Mouse (Mus musculus) intestine, embryonic 14.5 days (tissue): ENCODE data around the gene Csad. TPM values are rescaled to one million over a fixed set of nuclear protein-coding genes. Genes with fewer than 3 reads are reported as not detected.
A peak's percentile ranks its signal among the peaks of the same experiment; 100 is the strongest.

Experiments
- ATAC-seq: fragments of 200-750 bp; cut with Nextera tagmentation; replicated peaks from 2 replicates; pipeline ENCODE4 v1.8.0; 2017; ENCODE audit warnings: low read depth, moderate number of reproducible peaks, moderate TSS enrichment, moderate library complexity; ENCODE audit not compliant: low FRiP score, low TSS enrichment
- DNase-seq: peaks from one replicate; pipeline ENCODE4 v3.0.0-alpha.2; 2018; ENCODE audit warnings: low spot score
- H3K27ac ChIP-seq: fragments of 300-500 bp; sonication (generic); 2 replicates; pipeline ENCODE4 v1.5.1; 2014; ENCODE audit warnings: low read depth, mild to moderate bottlenecking, control low read depth
- H3K27me3 ChIP-seq: fragments of 300-500 bp; sonication (generic); replicated peaks from 2 replicates; pipeline ENCODE4 v1.6.1; 2014; ENCODE audit warnings: low read length, control low read depth; ENCODE audit not compliant: control insufficient read depth, insufficient read depth
- H3K36me3 ChIP-seq: fragments of 300-500 bp; sonication (generic); 2 replicates; pipeline ENCODE4 v1.6.1; 2014; ENCODE audit warnings: low read length, control low read depth; ENCODE audit not compliant: control insufficient read depth, insufficient read depth
- H3K4me1 ChIP-seq: fragments of 300-500 bp; sonication (generic); replicated peaks from 2 replicates; pipeline ENCODE4 v1.6.1; 2014; ENCODE audit warnings: low read length, control low read depth, mixed read lengths; ENCODE audit not compliant: control insufficient read depth, insufficient read depth
- H3K4me2 ChIP-seq: fragments of 300-500 bp; sonication (generic); 2 replicates; pipeline ENCODE4 v1.6.1; 2014; ENCODE audit warnings: low read length
- H3K4me3 ChIP-seq: fragments of 300-500 bp; sonication (generic); 2 replicates; pipeline ENCODE4 v1.5.1; 2014; ENCODE audit warnings: low read depth, low read length, control low read depth, mixed read lengths
- H3K9ac ChIP-seq: fragments of 300-500 bp; sonication (generic); 2 replicates; pipeline ENCODE4 v1.6.1; 2014; ENCODE audit warnings: mild to moderate bottlenecking, low read length
- H3K9me3 ChIP-seq: fragments of 300-500 bp; sonication (generic); 2 replicates; pipeline ENCODE4 v1.6.1; 2016; ENCODE audit warnings: low read length, control low read depth; ENCODE audit not compliant: control insufficient read depth
- WGBS: fragments of 180-500 bp; shearing (Covaris S2); extraction: QIAGEN DNeasy Blood & Tissue Kit; methylation state at CpG from one replicate; pipeline ENCODE4 v1.1.7; 2014; 5-methylcytosine and 5-hydroxymethylcytosine counted together
- polyA plus RNA-seq: library from polyadenylated mRNA; unstranded; fragments of >200 nt; fragmentation: Nextera tagmentation; extraction: Ambion mirVana; gene quantifications from 2 replicates; pipeline ENCODE4 v1.2.1, GENCODE M21; 2014

The Csad gene
- polyA plus RNA-seq, 1 experiment from 2014 or later = 52.3 TPM

- no peaks in the 10 kb centered on the region for H3K9me3 ChIP-seq
- H3K27ac ChIP-seq = no peak overlapping the region
- no peak overlapping the region for H3K4me2 ChIP-seq
- ATAC-seq (no peak), DNase-seq (no peak)
- no peak overlapping the region for H3K9ac ChIP-seq
- peaks cover 24% of the 10 kb centered on the region for H3K27me3 ChIP-seq
- WGBS = 92% methylated on average over 5 of the region's 5 CpGs
- H3K4me1 ChIP-seq = peaks cover 17% of the 10 kb centered on the region; the same call in 1 of the 2 replicates
- no peak overlapping the region for H3K4me3 ChIP-seq
- H3K36me3 ChIP-seq = no peaks in the 10 kb centered on the region
These were observed 63.4 kb downstream of the Csad start for GRCm38 (mm10) chr15:102141120-102141519.

- 1% methylated on average over 49 of the region's 50 CpGs for WGBS
- Histone ChIP-seq H3K9me3 (no peaks in the 10 kb centered on the region), H3K27ac (peak within 1 kb of the TSS; percentile 72)
These were observed 68.3 kb downstream of the Csad start, which contains the start of gene Spryd3 for GRCm38 (mm10) chr15:102136129-102136758. Spryd3 (minus strand) TSS chr15:102136234.

GRCm38 (mm10) chr15:102135522-102136128 is 68.9 kb downstream of the Csad start:
- Histone ChIP-seq H3K36me3 (peaks cover 25% of the 10 kb centered on the region), H3K27ac (peak overlapping the region; percentile 72; the same call in 1 of the 2 replicates), H3K4me1 (peaks cover 12% of the 10 kb centered on the region), H3K4me3 (peak overlapping the region; percentile 85), H3K9ac (peak overlapping the region; percentile 74), H3K4me2 (peak overlapping the region; percentile 78), H3K27me3 (no peaks in the 10 kb centered on the region), H3K9me3 (no peaks in the 10 kb centered on the region)
- 3% methylated on average over 35 of the region's 35 CpGs for WGBS
- DNase-seq = no peak
- ATAC-seq = peak; percentile 78

More at GRCm38 (mm10) chr15:102136129-102136758, 68.3 kb downstream of the Csad start, which contains the start of gene Spryd3:
- peaks cover 12% of the 10 kb centered on the region for H3K4me1 ChIP-seq
- peak within 1 kb of the TSS; percentile 85 for H3K4me3 ChIP-seq
- H3K4me2 ChIP-seq = peak within 1 kb of the TSS; percentile 78
- ATAC-seq (peak; percentile 98), DNase-seq (peak; percentile 99)
- peaks cover 19% of the 10 kb centered on the region for H3K36me3 ChIP-seq
- no peaks in the 10 kb centered on the region for H3K27me3 ChIP-seq
- peak within 1 kb of the TSS; percentile 74 for H3K9ac ChIP-seq

- ATAC-seq (no peak), DNase-seq (no peak)
- Histone ChIP-seq H3K9ac (no peak overlapping the region), H3K4me3 (no peak overlapping the region), H3K36me3 (peaks cover 34% of the 10 kb centered on the region), H3K4me2 (peak overlapping the region; percentile 78), H3K27me3 (no peaks in the 10 kb centered on the region), H3K27ac (no peak overlapping the region), H3K9me3 (no peaks in the 10 kb centered on the region), H3K4me1 (peaks cover 12% of the 10 kb centered on the region)
- WGBS = 69% methylated on average over 2 of the region's 2 CpGs
These were observed 69.8 kb downstream of the Csad start for GRCm38 (mm10) chr15:102134709-102135108.

- Histone ChIP-seq H3K4me1 (peaks cover 12% of the 10 kb centered on the region), H3K27ac (no peak overlapping the region), H3K9ac (no peak overlapping the region), H3K36me3 (peaks cover 48% of the 10 kb centered on the region), H3K4me3 (no peak overlapping the region), H3K9me3 (no peaks in the 10 kb centered on the region), H3K27me3 (no peaks in the 10 kb centered on the region), H3K4me2 (no peak overlapping the region)
- 71% methylated on average over 9 of the region's 9 CpGs for WGBS
- ATAC-seq (no peak), DNase-seq (no peak)
These were observed 71.2 kb downstream of the Csad start for GRCm38 (mm10) chr15:102133314-102133713.

Other genes with a start within 250 kb of the Csad start
- gene Krt8, start 200.2 kb downstream of the Csad start, polyA plus RNA-seq = 381 and 486 TPM in 2 replicates
- 184 and 210 TPM in 2 replicates for gene Krt18, start 176.5 kb downstream of the Csad start, polyA plus RNA-seq
- 141 and 152 TPM in 2 replicates for gene Eif4b, start 131.0 kb downstream of the Csad start, polyA plus RNA-seq
- 41.5 and 48.8 TPM in 2 replicates for gene Tns2, start 104.3 kb downstream of the Csad start, polyA plus RNA-seq
- gene Spryd3, start 68.5 kb downstream of the Csad start, polyA plus RNA-seq = 14.4 and 16.1 TPM in 2 replicates
- 8.8 and 10.4 TPM in 2 replicates for gene Igfbp6, start 60.4 kb downstream of the Csad start, polyA plus RNA-seq
- gene Soat2, start 54.2 kb downstream of the Csad start, polyA plus RNA-seq = 3.0 and 4.7 TPM in 2 replicates
- gene Zfp740, start 1.5 kb downstream of the Csad start, polyA plus RNA-seq = 47.0 and 55.3 TPM in 2 replicates
- gene Itgb7, start 27.2 kb upstream of the Csad start, polyA plus RNA-seq = 13.3 and 13.5 TPM in 2 replicates
- gene Rarg, start 52.8 kb upstream of the Csad start, polyA plus RNA-seq = 16.4 and 17.1 TPM in 2 replicates
- 0.11 and 0.19 TPM in 2 replicates for gene Gm9918, start 65.8 kb upstream of the Csad start, polyA plus RNA-seq
- 65.3 and 67.1 TPM in 2 replicates for gene Mfsd5, start 74.7 kb upstream of the Csad start, polyA plus RNA-seq
- 28.0 and 33.0 TPM in 2 replicates for gene Espl1, start 91.5 kb upstream of the Csad start, polyA plus RNA-seq
- gene Pfdn5, start 121.4 kb upstream of the Csad start, polyA plus RNA-seq = 450 and 456 TPM in 2 replicates
- gene Myg1, start 127.0 kb upstream of the Csad start, polyA plus RNA-seq = 104 and 120 TPM in 2 replicates
- gene Aaas, start 146.0 kb upstream of the Csad start, polyA plus RNA-seq = 64.1 and 71.2 TPM in 2 replicates
- 1.2 and 1.3 TPM in 2 replicates for gene Sp7, start 162.5 kb upstream of the Csad start, polyA plus RNA-seq
- 14.4 and 15.8 TPM in 2 replicates for gene Sp1, start 201.4 kb upstream of the Csad start, polyA plus RNA-seq
- 0.81 and 0.97 TPM in 2 replicates for gene Amhr2, start 240.6 kb upstream of the Csad start, polyA plus RNA-seq